Mouse (Mus musculus) WW6 (cell line): ENCODE results near the gene Idh1.
"Not testable (repeated sequence)": the region's sequence is repeated elsewhere in the genome, so short reads cannot be mapped to it uniquely, and the experiment has no call there.

ENCODE experiments used
- DNase-seq: peaks from one replicate; pipeline ENCODE4 v3.0.0-alpha.2; 2013; ENCODE audit warnings: low read depth, low spot score

Gene Idh1

DNA sequence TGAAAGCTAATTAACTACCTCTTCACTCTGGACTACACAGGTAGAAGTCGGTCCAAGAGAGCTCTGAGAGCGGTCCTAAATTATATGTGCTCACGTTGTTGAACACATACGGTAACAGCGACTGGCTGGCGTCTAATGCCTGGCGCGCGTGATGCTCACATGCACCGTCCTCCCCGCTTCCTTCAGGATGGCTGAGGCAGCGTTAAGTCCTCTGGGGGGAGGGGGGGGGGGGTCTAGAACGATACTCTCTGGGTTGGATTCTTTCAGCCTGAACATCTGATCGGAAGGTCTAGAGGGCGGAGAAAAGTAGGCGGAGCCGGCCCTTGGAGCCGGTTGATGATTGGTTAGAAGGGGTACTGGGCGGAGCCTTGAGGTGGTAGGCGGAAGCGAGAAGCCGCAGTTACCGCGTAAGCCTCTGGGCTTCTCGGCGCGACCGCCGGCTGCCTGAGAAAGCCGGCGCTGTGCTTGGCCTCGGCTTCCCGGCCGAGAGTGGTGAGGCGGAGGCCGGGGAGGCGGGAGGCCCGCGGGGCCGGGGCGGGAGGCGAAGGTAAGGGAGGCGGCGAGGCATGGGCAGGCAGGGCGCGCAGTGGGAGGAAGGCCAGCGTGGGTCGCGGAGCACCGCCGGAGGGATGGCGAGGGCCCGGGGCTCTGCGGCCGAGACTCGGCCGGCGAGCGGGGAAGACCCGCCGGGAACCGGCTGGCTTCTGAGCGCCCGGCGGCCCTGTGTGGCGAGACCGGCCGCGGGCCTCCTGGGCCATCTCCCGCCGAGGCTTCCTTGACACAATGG lies at the start of gene Idh1, which contains the start of gene Pikfyve:
Idh1 (minus strand) TSS at position 214 of the 787 bp plus-strand sequence.
Pikfyve (plus strand) TSS at position 397 of the 787 bp plus-strand sequence.
- peak; percentile 93 for DNase-seq

GRCm38 (mm10) chr1:65230566-65230965 lies 44.3 kb upstream of the Idh1 start:
- no peak for DNase-seq

GRCm38 (mm10) chr1:65229768-65230167 lies 43.5 kb upstream of the Idh1 start:
- not testable (repeated sequence) for DNase-seq

GRCm38 (mm10) chr1:65227681-65228080 lies 41.4 kb upstream of the Idh1 start:
- no peak for DNase-seq

- no peak for DNase-seq
Measured at GRCm38 (mm10) chr1:65223654-65224053, 37.4 kb upstream of the Idh1 start.

- DNase-seq, result no peak
Measured at GRCm38 (mm10) chr1:65217972-65218371, 31.7 kb upstream of the Idh1 start.

DNA sequence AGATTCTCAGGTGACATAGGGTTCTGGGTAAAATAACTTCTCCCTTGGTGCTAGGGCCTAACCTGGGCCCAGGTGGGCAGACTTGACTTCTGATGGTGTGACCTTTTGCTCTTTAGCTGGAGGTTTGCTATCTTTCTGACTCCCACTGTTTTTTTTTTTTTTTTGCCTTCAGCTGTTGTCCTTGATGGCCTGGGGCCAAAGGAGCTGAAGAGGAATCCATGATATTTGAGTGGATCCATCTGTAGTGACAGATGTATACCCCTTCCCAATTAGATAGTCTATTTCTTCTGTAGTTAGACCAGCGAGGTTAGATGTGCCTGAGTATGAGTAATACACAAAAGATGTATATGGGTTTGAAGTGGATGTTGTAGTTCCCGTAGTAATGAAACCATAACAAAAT lies 31.3 kb upstream of the Idh1 start:
- no peak for DNase-seq

DNA sequence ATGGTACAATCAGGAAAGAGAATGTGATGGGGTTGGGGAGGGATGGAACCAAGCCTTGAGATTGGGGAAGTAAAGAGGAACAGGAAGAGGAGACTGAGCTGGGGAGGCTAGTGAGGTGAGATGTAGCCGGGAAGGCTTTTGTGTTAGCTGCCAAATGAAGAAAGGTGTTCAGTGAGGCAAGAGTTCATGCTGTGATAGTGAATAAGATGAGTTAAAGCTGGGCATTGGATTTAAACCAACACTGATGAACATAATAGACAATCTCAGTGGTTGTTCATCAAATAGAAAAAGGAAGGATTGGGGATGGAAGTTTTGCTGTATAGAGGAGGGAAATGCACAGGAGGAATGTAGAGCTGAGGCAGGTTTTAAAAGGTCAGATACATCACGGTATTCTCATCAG lies 26.9 kb upstream of the Idh1 start:
- no peak for DNase-seq

- no peak for DNase-seq
Measured at GRCm38 (mm10) chr1:65204299-65204698, 18.0 kb upstream of the Idh1 start.

DNA sequence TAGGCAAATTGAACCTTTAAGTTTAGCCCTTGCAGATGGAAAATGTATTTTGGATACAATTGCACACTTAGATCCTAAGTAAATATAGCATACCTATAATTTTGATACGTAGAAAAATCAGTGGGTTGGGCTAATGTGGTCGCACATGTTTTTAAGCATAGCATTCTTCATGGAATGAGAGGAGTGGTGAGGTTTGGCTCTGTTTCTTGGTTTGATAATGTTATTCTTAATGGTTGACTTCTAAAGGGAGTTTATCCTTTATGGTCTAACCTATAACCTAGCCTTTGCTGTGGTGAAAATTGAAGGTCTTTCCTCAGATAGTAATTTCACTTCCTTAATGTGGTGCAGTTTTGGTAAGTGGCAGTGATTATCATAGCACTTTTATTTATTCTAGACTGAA lies 12.6 kb upstream of the Idh1 start:
- no peak for DNase-seq

GRCm38 (mm10) chr1:65198425-65198824 lies 12.1 kb upstream of the Idh1 start:
- no peak for DNase-seq

- no peak for DNase-seq
Measured at GRCm38 (mm10) chr1:65193226-65193625, 6.9 kb upstream of the Idh1 start.

GRCm38 (mm10) chr1:65190172-65190571 lies 3.9 kb upstream of the Idh1 start:
- no peak for DNase-seq

GRCm38 (mm10) chr1:65187074-65187430 lies 752 bp upstream of the Idh1 start:
- no peak for DNase-seq

DNA sequence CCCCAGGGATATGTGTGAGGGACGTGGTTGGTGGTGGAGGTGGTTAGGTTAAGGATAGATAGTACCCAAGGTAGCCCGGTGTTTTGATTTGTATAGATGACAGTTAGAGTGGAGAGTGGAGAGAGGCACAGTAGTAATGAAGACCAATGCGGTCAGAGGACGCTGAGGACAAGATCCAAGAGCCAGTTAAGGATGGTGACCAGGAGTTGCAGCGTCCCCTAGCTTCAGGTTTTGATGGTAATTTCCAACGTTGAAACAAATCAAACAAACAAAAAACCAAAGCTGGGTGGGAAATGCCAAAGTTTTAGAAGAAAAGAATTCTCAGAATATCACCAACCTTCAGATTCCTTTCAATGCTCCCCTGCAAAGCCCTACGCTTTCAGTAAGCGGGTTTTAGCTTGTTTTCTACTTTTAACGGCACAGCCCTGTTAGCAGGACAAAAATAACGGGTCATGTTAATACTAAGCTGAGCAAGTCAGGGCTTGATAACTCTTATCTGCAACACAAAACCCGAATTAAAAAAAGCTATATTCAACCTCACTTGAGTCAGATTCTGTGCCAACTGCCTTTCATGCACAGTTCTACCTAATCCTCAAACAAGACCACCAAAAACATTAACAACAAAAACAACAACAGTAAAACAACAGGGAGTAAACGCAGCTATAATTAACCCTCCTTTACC lies 635 bp downstream of the Idh1 start:
- no peak for DNase-seq

DNA sequence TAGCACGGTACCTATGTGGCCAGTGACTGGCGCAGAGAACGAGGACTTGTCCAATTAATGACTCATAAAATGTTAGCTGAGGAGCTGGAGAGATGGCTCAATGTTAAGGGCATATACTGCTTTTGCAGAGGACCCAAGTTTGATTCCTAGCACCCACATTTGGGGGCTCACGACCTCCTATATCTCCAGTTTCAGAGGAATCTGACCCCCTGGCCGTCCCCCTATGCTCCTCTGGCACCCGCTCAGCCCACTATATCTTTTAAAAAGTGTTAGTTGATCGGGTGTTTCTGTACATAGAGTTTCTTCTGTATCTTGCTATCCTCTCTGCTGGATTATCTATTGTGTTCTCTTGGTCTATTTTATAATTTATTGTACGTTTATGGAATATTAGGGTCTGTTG lies 1.3 kb downstream of the Idh1 start:
- no peak for DNase-seq

- DNase-seq, result no peak
Measured at GRCm38 (mm10) chr1:65183994-65184393, 2.3 kb downstream of the Idh1 start.

GRCm38 (mm10) chr1:65181459-65181858 lies 4.8 kb downstream of the Idh1 start:
- no peak for DNase-seq

DNA sequence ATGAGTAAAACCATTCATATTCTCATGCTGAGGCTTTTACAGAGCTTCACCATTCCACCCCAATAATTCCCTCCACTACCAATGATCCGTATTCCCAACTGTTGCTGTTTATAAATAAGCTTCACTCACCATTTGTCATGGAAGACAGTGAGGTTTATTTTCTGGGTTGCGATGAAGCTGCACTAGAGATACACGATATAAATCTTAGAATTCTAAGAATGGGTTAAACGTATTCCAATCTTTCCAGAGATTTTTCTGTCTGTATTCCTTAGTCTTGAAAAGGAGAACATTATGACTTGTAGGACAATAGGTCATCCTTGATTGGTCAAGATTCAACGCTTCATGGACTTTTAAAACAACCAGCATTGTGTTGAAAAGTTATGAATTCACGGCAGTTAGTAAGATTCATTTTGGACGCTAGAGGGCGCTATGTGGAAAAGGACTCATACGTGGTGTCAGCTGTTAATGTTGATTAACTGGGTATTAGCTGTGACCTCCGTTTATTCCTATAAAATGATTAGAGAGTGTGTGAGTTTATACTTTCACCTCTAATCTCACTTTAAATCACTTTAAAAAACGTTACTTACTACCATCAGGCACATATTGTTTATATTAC lies 6.6 kb downstream of the Idh1 start:
- DNase-seq, result no peak

DNA sequence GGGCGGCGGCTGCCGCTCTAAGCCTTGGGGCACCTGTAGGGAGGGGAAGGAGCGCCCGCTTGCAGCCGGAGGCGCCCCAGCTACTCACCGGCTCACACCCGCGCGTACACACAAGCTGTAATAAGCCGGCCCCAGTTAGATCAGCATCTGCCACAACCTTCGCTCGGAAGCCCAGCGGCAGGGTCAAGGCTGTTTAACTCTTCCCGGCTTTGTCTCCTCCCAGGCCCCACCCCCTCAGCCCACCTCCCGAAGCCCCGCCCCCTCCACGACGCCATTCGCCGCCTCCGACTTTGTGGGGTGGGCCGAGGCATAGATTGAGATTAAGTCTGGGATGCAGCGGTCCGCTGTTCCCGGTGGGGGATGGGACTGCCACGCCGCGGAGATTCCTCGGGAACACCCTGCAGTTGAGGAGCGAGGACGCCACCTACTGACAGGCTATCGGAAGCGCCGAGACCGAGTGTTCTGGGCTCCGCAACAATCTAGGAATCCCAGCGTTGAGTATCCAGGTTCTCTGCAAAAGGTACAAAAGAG lies 7.3 kb downstream of the Idh1 start:
- peak; percentile 95 for DNase-seq

- peak; percentile 89 for DNase-seq
Measured at GRCm38 (mm10) chr1:65178126-65178901, 8.0 kb downstream of the Idh1 start.

DNA sequence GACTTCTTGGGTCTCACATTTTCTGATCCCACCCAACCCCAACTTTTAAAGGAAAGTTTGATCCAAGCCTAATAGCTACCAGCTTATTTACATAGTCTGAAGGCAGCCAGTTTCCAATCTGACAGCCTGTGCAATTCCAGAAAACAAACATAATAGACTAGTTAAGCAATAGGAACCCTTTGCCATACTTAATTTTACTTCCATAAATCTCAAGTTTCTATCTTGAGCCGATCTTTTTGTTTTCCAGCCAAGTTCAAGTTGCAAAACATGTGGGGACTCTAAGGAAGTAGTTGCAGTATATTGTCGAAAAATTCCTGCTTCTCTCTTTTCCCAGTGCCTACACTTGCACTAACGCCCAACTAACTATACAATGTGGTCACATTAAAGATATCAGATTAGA lies 8.8 kb downstream of the Idh1 start:
- DNase-seq, result no peak
